Mouse (Mus musculus) liver, embryonic 11.5 days (tissue): Measurements from ENCODE around the gene Ntn1. TPM values are rescaled to one million over a fixed set of nuclear protein-coding genes. Genes with fewer than 3 reads are reported as not detected.

ENCODE experiments used
- ATAC-seq: fragments of 200-750 bp; cut with Nextera tagmentation; replicated peaks from 2 replicates; pipeline ENCODE4 v1.8.0; 2017; ENCODE audit warnings: moderate number of reproducible peaks, mild to moderate bottlenecking, moderate TSS enrichment, moderate library complexity; ENCODE audit not compliant: low FRiP score
- DNase-seq: peaks from one replicate; pipeline ENCODE4 v3.0.0-alpha.2; 2017; ENCODE audit warnings: low spot score
- H3K27ac ChIP-seq: fragments of 300-500 bp; sonication (generic); 2 replicates; pipeline ENCODE4 v1.5.1; 2014; ENCODE audit warnings: mild to moderate bottlenecking, low read depth, low read length, control low read depth
- H3K27me3 ChIP-seq: fragments of 300-500 bp; sonication (generic); replicated peaks from 2 replicates; pipeline ENCODE4 v1.6.1; 2014; ENCODE audit warnings: low read length, mixed read lengths; ENCODE audit not compliant: control insufficient read depth, insufficient read depth
- H3K36me3 ChIP-seq: fragments of 300-500 bp; sonication (generic); 2 replicates; pipeline ENCODE4 v1.6.1; 2014; ENCODE audit warnings: mild to moderate bottlenecking, low read length, moderate library complexity, mixed read lengths; ENCODE audit not compliant: control insufficient read depth, insufficient read depth
- H3K4me1 ChIP-seq: fragments of 300-500 bp; sonication (generic); replicated peaks from 2 replicates; pipeline ENCODE4 v1.6.1; 2014; ENCODE audit warnings: low read length, mixed read lengths; ENCODE audit not compliant: control insufficient read depth, insufficient read depth
- H3K4me2 ChIP-seq: fragments of 300-500 bp; sonication (generic); 2 replicates; pipeline ENCODE4 v1.6.1; 2014; ENCODE audit warnings: mild to moderate bottlenecking, control low read depth, moderate library complexity
- H3K4me3 ChIP-seq: fragments of 300-500 bp; sonication (generic); 2 replicates; pipeline ENCODE4 v1.5.1; 2014; ENCODE audit warnings: low read depth, low read length, control low read depth
- H3K9ac ChIP-seq: fragments of 300-500 bp; sonication (generic); 2 replicates; pipeline ENCODE4 v1.6.1; 2014; ENCODE audit warnings: low read depth, low read length, control low read depth
- H3K9me3 ChIP-seq: fragments of 300-500 bp; sonication (generic); 2 replicates; pipeline ENCODE4 v1.6.1; 2016; ENCODE audit warnings: low read length, inconsistent platforms, mixed read lengths; ENCODE audit not compliant: control insufficient read depth
- WGBS: fragments of 180-500 bp; shearing (Covaris S2); extraction: QIAGEN DNeasy Blood & Tissue Kit; methylation state at CpG from one replicate; pipeline ENCODE4 v1.1.7; 2014; 5-methylcytosine and 5-hydroxymethylcytosine counted together
- polyA plus RNA-seq: library from polyadenylated mRNA; unstranded; fragments of >200 nt; fragmentation: Nextera tagmentation; extraction: Ambion mirVana; gene quantifications from 2 replicates; pipeline ENCODE4 v1.2.1, GENCODE M21; 2014

Gene Ntn1
- polyA plus RNA-seq, 1 experiment from 2014 or later = 0.40 TPM

GRCm38 (mm10) chr11:68188695-68189201 is 211.9 kb downstream of the Ntn1 start:
- H3K36me3 ChIP-seq = no peaks in the 10 kb centered on the region
- 57% methylated on average over 12 of the region's 12 CpGs for WGBS
- no peak overlapping the region for H3K4me3 ChIP-seq
- no peak overlapping the region for H3K9ac ChIP-seq
- no peak overlapping the region for H3K27ac ChIP-seq
- H3K4me2 ChIP-seq = no peak overlapping the region
- H3K9me3 ChIP-seq = no peaks in the 10 kb centered on the region
- H3K4me1 ChIP-seq = no peaks in the 10 kb centered on the region
- DNase-seq (no peak), ATAC-seq (no peak)
- H3K27me3 ChIP-seq = no peaks in the 10 kb centered on the region

- no peaks in the 10 kb centered on the region for H3K4me1 ChIP-seq
- WGBS = 79% methylated on average over 8 of the region's 8 CpGs
- H3K27ac ChIP-seq = no peak overlapping the region
- H3K9ac ChIP-seq = no peak overlapping the region
- H3K9me3 ChIP-seq = no peaks in the 10 kb centered on the region
- no peaks in the 10 kb centered on the region for H3K27me3 ChIP-seq
- H3K4me2 ChIP-seq = no peak overlapping the region
- no peak for ATAC-seq
- no peaks in the 10 kb centered on the region for H3K36me3 ChIP-seq
- no peak overlapping the region for H3K4me3 ChIP-seq
- DNase-seq = no peak
These were observed 213.4 kb downstream of the Ntn1 start for GRCm38 (mm10) chr11:68187242-68187641.

DNA sequence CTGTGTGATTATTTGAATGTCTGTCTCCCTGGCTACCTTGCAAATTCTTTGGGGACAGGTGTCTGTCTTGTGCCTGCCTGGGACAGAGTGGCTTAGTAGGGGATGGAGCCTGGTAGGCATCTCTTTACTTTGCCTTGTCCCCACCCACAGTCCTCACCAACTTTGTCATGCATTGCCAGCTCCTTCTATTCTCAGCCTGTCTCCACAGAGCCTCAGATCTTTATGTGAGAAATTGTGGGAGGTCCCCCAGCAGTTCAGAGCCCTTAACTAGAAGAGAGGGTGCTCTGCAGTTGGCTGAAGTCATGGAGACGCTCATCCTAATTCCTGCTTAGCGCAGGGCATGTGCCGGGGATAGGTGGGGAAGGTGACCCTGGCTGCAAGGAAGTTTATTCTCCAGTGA is 215.0 kb downstream of the Ntn1 start:
- Histone ChIP-seq H3K4me2 (no peak overlapping the region), H3K36me3 (no peaks in the 10 kb centered on the region), H3K4me1 (no peaks in the 10 kb centered on the region), H3K9me3 (no peaks in the 10 kb centered on the region), H3K27ac (no peak overlapping the region), H3K27me3 (no peaks in the 10 kb centered on the region), H3K4me3 (no peak overlapping the region), H3K9ac (no peak overlapping the region)
- no peak for ATAC-seq
- DNase-seq = no peak
- WGBS = 91% methylated on average over 3 of the region's 3 CpGs

DNA sequence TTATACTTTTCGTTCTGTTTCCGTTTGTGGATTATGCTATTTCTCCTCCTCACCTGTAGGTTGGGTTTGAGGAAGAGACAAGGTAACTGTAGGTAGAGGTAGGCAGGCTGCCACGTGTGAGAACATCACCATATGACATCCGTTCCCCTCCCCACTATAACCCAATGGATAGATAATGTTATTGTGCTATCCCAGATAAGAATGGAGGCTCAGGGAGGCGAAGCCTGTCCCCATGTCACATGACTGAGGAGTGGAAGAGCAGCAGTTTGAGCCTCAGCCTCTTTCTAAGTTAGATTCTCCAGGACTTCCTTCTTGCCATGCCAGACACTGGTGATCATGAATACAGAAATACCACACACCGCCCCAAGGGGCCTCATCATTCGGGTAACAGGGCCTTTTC is 223.2 kb downstream of the Ntn1 start:
- Histone ChIP-seq H3K4me2 (no peak overlapping the region), H3K9me3 (no peaks in the 10 kb centered on the region), H3K4me1 (0 out of 2 replicates have a peak, but pooled peaks cover 3% of the 10 kb centered on the region), H3K9ac (no peak overlapping the region), H3K4me3 (no peak overlapping the region), H3K36me3 (no peaks in the 10 kb centered on the region), H3K27me3 (no peaks in the 10 kb centered on the region), H3K27ac (no peak overlapping the region)
- ATAC-seq = no peak
- 76% methylated on average over 7 of the region's 7 CpGs for WGBS
- DNase-seq = no peak

GRCm38 (mm10) chr11:68176550-68176949 is 224.1 kb downstream of the Ntn1 start:
- no peak overlapping the region for H3K27ac ChIP-seq
- DNase-seq = no peak
- H3K4me1 ChIP-seq = 0 out of 2 replicates have a peak, but pooled peaks cover 3% of the 10 kb centered on the region
- H3K9ac ChIP-seq = no peak overlapping the region
- H3K4me3 ChIP-seq = no peak overlapping the region
- ATAC-seq = no peak
- H3K27me3 ChIP-seq = no peaks in the 10 kb centered on the region
- H3K4me2 ChIP-seq = no peak overlapping the region
- H3K36me3 ChIP-seq = no peaks in the 10 kb centered on the region
- 58% methylated on average over 4 of the region's 4 CpGs for WGBS
- H3K9me3 ChIP-seq = no peaks in the 10 kb centered on the region

DNA sequence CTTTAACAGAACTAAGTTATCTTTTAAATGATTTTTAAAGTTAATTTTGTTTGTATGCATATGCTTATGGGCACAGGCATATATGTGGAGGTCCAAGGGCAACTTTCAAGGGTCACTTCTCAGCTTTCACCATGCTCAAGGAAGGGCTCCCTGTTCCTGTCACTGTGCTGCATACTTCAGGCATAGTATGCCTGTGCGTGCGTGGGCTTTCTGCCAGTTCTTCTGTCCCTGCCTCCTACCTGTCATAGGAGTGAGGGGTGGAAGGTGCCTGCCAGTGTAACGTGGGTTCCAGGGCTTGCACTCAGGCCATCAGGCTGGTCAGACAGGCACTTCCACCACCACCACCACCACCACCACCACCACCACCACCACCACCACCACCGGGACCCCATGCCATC is 228.0 kb downstream of the Ntn1 start:
- H3K27me3 ChIP-seq = no peaks in the 10 kb centered on the region
- H3K36me3 ChIP-seq = no peaks in the 10 kb centered on the region
- no peak for DNase-seq
- 0 out of 2 replicates have a peak, but pooled peaks cover 3% of the 10 kb centered on the region for H3K4me1 ChIP-seq
- 80% methylated on average over 4 of the region's 4 CpGs for WGBS
- ATAC-seq = no peak
- H3K9me3 ChIP-seq = no peaks in the 10 kb centered on the region
- no peak overlapping the region for H3K27ac ChIP-seq
- no peak overlapping the region for H3K4me2 ChIP-seq
- H3K4me3 ChIP-seq = no peak overlapping the region
- H3K9ac ChIP-seq = no peak overlapping the region

DNA sequence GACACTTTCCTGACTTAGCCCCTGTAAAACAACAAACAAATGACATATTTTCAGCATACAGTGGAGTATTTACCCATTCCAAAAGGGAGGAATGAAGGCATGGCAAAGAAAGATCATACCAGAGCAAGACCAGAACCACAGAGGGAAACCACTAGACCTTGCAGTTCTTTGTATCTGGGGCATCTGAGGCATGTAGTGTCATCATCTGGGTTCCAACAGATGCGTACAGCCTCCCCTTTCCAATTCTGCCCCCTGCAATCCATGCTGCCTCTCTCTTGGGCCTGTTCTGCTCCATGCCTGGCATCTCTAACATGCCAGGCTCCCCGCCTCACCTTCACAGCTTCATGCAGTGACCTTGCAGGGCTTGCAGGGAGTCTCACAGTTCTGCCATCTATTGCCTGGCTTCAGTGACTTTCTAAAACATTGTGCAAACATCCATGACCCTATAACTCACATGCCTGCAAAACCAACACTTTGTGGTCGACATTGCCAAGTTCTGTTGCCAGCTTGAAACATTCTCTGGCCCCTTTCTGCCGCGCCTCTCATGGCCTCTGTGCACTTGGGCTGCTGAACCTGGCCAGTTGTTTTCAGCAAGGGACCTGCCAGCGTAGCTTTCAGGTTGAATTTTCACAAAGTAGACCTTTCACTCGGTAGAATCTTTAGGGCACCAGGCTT is 228.5 kb downstream of the Ntn1 start:
- H3K36me3 ChIP-seq = no peaks in the 10 kb centered on the region
- WGBS = 86% methylated on average over 7 of the region's 7 CpGs
- H3K4me2 ChIP-seq = no peak overlapping the region
- H3K27ac ChIP-seq = no peak overlapping the region
- no peak overlapping the region for H3K4me3 ChIP-seq
- no peak overlapping the region for H3K9ac ChIP-seq
- H3K9me3 ChIP-seq = no peaks in the 10 kb centered on the region
- 0 out of 2 replicates have a peak, but pooled peaks cover 3% of the 10 kb centered on the region for H3K4me1 ChIP-seq
- DNase-seq (no peak), ATAC-seq (no peak)
- H3K27me3 ChIP-seq = no peaks in the 10 kb centered on the region

GRCm38 (mm10) chr11:68168427-68168826 is 232.2 kb downstream of the Ntn1 start:
- Histone ChIP-seq H3K9ac (no peak overlapping the region), H3K27me3 (no peaks in the 10 kb centered on the region), H3K36me3 (no peaks in the 10 kb centered on the region), H3K9me3 (no peaks in the 10 kb centered on the region), H3K4me2 (no peak overlapping the region), H3K27ac (no peak overlapping the region), H3K4me1 (no peaks in the 10 kb centered on the region), H3K4me3 (no peak overlapping the region)
- DNase-seq = no peak
- no peak for ATAC-seq
- WGBS = 83% methylated on average over 4 of the region's 4 CpGs

DNA sequence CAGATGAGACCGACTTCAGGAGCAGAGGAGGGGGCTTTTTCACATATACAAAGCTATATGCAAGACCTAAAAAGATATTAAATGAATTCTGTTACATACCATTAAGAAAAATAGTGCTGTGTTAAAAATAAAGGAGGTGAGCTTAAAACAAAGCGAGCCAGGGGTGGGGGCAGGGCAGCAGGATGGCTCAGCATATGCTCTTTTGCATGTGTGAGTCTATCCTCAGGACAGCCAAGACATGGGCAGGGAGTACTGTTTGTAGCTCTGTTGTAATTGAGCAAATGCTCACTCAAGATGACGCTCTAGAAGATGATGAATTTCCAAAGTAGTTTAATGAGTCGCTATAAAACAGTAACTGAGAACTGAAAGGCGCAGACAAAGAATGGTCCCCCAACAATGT is 236.2 kb downstream of the Ntn1 start:
- no peak overlapping the region for H3K4me2 ChIP-seq
- H3K4me1 ChIP-seq = no peaks in the 10 kb centered on the region
- DNase-seq = no peak
- 87% methylated on average over 5 of the region's 5 CpGs for WGBS
- no peak overlapping the region for H3K9ac ChIP-seq
- no peak overlapping the region for H3K27ac ChIP-seq
- no peaks in the 10 kb centered on the region for H3K27me3 ChIP-seq
- no peak overlapping the region for H3K4me3 ChIP-seq
- no peak for ATAC-seq
- no peaks in the 10 kb centered on the region for H3K9me3 ChIP-seq
- H3K36me3 ChIP-seq = no peaks in the 10 kb centered on the region
